Mouse (Mus musculus): ENCODE measurements around the gene Ndufb6. TPM values are rescaled to one million over a fixed set of nuclear protein-coding genes. Genes with fewer than 3 reads are reported as not detected.

Ndufb6 gene
- polyA plus RNA-seq, 1 experiment: 35.5 TPM

DNA sequence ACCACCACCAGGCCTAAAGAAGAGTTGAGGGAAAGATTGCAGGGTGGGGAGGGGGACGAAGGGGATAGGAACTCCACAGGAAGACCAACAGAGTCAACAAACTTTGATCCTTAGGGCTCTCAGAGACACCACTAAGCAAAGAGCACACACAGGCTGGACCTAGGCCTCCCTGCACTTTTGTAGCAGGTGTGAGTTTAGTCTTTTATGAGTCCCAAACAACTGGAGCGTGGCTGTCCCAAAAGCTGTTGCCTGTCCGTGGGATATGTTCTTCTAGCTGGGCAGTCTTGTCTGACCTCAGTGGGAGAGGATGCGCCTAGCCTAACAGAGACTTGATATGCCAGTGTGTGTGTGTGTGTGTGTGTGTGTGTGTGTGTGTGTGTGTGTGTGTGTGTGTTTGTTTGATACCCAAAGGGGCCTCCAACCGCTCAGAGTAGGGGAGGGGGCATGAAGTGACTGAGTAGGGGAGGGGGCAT lies 38.9 kb downstream of the Ndufb6 start:
- H3K27me3 ChIP-seq (ENCODE audit: control insufficient read depth): peaks cover 5% of the 10 kb centered on the region
- H3K4me3 ChIP-seq (replicated peaks): peak overlapping the region; percentile 63
- TF ChIP-seq TAL1 (IDR thresholded peaks at IDR 0.05; ENCODE audit: low read length): no peak
- no peak for TF ChIP-seq GATA1 (IDR thresholded peaks at IDR 0.05; ENCODE audit: low read length)
- peaks cover 12% of the 10 kb centered on the region for H3K4me1 ChIP-seq (ENCODE audit: control insufficient read depth)
- no peaks in the 10 kb centered on the region for H3K36me3 ChIP-seq (ENCODE audit: control insufficient read depth)
- no peaks in the 10 kb centered on the region for H3K9me3 ChIP-seq (ENCODE audit: control insufficient read depth, low read length)

DNA sequence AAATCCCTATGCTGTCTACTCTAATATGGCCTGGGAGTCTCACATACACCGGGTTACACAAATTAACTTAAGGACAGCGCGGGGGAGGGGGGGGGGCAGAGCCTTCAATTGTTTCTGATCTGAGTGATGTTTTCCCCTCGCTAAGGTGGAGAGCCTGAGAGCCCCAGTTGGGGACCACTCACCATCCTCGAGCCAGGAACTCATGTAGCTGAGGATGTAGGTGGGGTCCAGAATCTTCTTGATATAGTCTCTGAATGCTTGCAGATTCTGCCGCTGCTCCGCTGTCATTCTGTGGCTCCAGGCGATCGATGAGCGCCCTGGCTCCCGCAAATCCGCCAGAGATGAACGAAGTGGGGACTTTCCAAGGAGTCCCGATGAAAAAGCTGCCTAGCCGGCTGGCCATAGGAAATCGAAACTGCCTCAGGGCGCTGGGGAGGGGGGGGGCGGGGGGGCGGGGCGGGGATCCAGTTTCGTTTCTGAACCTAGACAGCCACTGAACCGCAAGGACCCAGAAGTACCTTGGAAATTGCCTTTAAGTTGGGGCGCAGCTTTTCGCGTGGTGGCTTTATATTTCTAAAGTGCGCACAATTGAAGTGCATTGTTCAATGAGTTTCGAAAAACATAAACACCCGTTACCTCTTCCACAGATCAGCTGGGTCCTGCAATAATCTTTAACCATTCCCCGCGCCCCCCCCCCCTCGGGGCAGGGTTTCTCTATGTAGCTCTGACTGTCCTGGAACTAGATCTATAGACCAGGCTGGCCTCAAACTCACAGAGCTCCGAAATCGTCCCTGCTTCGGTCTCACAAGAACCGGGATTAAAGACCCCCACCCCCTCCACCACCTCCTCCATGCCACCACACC lies 39.6 kb downstream of the Ndufb6 start, which contains the start of gene Ddx58:
Ddx58 (minus strand) TSS at position 420 of the 863 bp plus-strand sequence.
- peaks cover 5% of the 10 kb centered on the region for H3K27me3 ChIP-seq (ENCODE audit: control insufficient read depth)
- H3K4me1 ChIP-seq (ENCODE audit: control insufficient read depth): peaks cover 12% of the 10 kb centered on the region
- H3K4me3 ChIP-seq (replicated peaks): peak within 1 kb of the TSS; percentile 63
- no peaks in the 10 kb centered on the region for H3K36me3 ChIP-seq (ENCODE audit: control insufficient read depth)
- no peak for TF ChIP-seq TAL1 (IDR thresholded peaks at IDR 0.05; ENCODE audit: low read length)
- no peak for TF ChIP-seq GATA1 (IDR thresholded peaks at IDR 0.05; ENCODE audit: low read length)
- H3K9me3 ChIP-seq (ENCODE audit: control insufficient read depth, low read length): no peaks in the 10 kb centered on the region

- H3K36me3 ChIP-seq (ENCODE audit: control insufficient read depth): no peaks in the 10 kb centered on the region
- H3K27me3 ChIP-seq (ENCODE audit: control insufficient read depth): peaks cover 5% of the 10 kb centered on the region
- peak overlapping the region; percentile 63 for H3K4me3 ChIP-seq (replicated peaks)
- TF ChIP-seq TAL1 (IDR thresholded peaks at IDR 0.05; ENCODE audit: low read length): no peak
- TF ChIP-seq GATA1 (IDR thresholded peaks at IDR 0.05; ENCODE audit: low read length): no peak
- H3K4me1 ChIP-seq (ENCODE audit: control insufficient read depth): peaks cover 12% of the 10 kb centered on the region
- no peaks in the 10 kb centered on the region for H3K9me3 ChIP-seq (ENCODE audit: control insufficient read depth, low read length)
Observed at GRCm38 (mm10) chr4:40238483-40239408, 40.5 kb downstream of the Ndufb6 start.

DNA sequence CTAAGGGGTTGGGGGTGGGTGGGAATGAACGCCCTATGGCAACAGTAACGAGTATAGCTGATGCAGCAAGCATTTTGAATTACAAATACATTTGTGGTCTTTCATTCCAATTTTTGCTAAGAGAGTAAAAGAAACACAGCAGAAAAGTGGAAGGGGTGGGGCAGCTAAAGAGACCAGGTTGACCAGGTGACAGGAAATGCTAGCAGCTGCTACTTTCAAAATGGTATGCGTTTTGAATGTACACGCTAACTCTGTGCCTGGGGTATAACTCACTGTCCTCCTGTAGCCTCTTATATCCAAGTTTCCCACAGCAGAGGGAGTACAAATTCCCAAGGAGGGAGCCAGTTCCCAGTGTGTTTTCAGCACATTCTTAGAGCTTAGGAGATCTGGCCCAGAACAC lies 42.4 kb downstream of the Ndufb6 start:
- no peaks in the 10 kb centered on the region for H3K36me3 ChIP-seq (ENCODE audit: control insufficient read depth)
- H3K27me3 ChIP-seq (ENCODE audit: control insufficient read depth): peaks cover 5% of the 10 kb centered on the region
- no peaks in the 10 kb centered on the region for H3K9me3 ChIP-seq (ENCODE audit: control insufficient read depth, low read length)
- H3K4me1 ChIP-seq (ENCODE audit: control insufficient read depth): peaks cover 12% of the 10 kb centered on the region
- TF ChIP-seq GATA1 (IDR thresholded peaks at IDR 0.05; ENCODE audit: low read length) (no peak), TAL1 (IDR thresholded peaks at IDR 0.05; ENCODE audit: low read length) (no peak)
- no peak overlapping the region for H3K4me3 ChIP-seq (replicated peaks)

GRCm38 (mm10) chr4:40234256-40234655 lies 45.0 kb downstream of the Ndufb6 start:
- Histone ChIP-seq H3K36me3 (ENCODE audit: control insufficient read depth) (no peaks in the 10 kb centered on the region), H3K27me3 (ENCODE audit: control insufficient read depth) (peaks cover 5% of the 10 kb centered on the region), H3K4me3 (replicated peaks) (no peak overlapping the region), H3K4me1 (ENCODE audit: control insufficient read depth) (peaks cover 6% of the 10 kb centered on the region), H3K9me3 (ENCODE audit: control insufficient read depth, low read length) (no peaks in the 10 kb centered on the region)
- TF ChIP-seq TAL1 (IDR thresholded peaks at IDR 0.05; ENCODE audit: low read length) (no peak), GATA1 (IDR thresholded peaks at IDR 0.05; ENCODE audit: low read length) (no peak)

DNA sequence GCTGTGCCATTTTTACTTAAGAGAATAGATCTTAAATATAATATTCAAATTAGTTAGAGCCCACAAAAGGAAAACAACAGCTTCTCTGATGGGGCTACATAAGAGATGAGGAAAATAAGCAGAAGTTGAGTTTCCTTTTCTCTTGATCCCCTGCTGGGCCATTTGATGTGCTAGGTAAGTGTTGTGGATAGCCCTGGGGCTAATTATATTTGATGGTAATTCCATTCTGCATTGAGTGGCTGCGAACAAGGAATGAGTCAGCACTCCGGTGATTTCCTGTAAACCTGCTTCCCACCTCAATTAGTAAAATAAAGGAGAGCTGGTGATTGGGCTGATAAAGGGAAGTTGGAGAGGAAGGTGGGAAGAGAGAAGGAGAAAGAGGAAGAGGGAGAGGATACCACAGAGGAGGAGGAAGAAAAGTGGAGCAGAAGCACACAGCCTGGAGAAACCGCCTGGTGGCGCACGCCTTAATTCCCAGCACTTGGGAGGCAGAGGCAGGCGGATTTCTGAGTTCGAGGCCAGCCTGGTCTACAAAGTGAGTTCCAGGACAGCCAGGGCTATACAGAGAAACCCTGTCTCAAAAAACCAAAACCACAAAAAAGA lies 46.1 kb downstream of the Ndufb6 start:
- Histone ChIP-seq H3K27me3 (ENCODE audit: control insufficient read depth) (no peaks in the 10 kb centered on the region), H3K4me1 (ENCODE audit: control insufficient read depth) (no peaks in the 10 kb centered on the region), H3K9me3 (ENCODE audit: control insufficient read depth, low read length) (no peaks in the 10 kb centered on the region), H3K4me3 (replicated peaks) (no peak overlapping the region), H3K36me3 (ENCODE audit: control insufficient read depth) (no peaks in the 10 kb centered on the region)
- TF ChIP-seq TAL1 (IDR thresholded peaks at IDR 0.05; ENCODE audit: low read length): no peak
- no peak for TF ChIP-seq GATA1 (IDR thresholded peaks at IDR 0.05; ENCODE audit: low read length)

DNA sequence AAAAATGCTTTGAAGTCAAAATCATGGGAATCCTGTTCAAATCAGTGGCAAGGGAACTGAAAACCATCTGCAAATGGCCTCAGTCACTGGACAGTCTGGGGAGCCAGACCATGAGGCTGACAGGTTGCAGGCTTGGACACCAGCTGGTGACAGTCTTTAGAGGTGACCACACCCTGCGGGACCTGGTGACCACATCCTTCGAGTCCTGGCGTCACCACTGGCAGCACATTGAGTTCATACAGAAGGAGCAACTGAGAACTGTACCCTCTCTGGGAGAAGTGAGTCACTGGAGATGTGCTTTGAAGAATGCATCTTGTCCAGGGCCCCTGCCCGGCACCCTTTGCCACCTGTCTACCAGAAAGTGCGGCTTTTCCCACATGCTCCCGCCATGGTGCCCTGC lies 49.5 kb downstream of the Ndufb6 start:
- Histone ChIP-seq H3K4me3 (replicated peaks) (no peak overlapping the region), H3K9me3 (ENCODE audit: control insufficient read depth, low read length) (no peaks in the 10 kb centered on the region), H3K27me3 (ENCODE audit: control insufficient read depth) (no peaks in the 10 kb centered on the region), H3K36me3 (ENCODE audit: control insufficient read depth) (no peaks in the 10 kb centered on the region), H3K4me1 (ENCODE audit: control insufficient read depth) (no peaks in the 10 kb centered on the region)
- TF ChIP-seq TAL1 (IDR thresholded peaks at IDR 0.05; ENCODE audit: low read length) (no peak), GATA1 (IDR thresholded peaks at IDR 0.05; ENCODE audit: low read length) (no peak)

GRCm38 (mm10) chr4:40227886-40228285 lies 51.3 kb downstream of the Ndufb6 start:
- no peaks in the 10 kb centered on the region for H3K36me3 ChIP-seq (ENCODE audit: control insufficient read depth)
- H3K9me3 ChIP-seq (ENCODE audit: control insufficient read depth, low read length): no peaks in the 10 kb centered on the region
- H3K4me3 ChIP-seq (replicated peaks): no peak overlapping the region
- H3K27me3 ChIP-seq (ENCODE audit: control insufficient read depth): no peaks in the 10 kb centered on the region
- no peak for TF ChIP-seq TAL1 (IDR thresholded peaks at IDR 0.05; ENCODE audit: low read length)
- TF ChIP-seq GATA1 (IDR thresholded peaks at IDR 0.05; ENCODE audit: low read length): no peak
- H3K4me1 ChIP-seq (ENCODE audit: control insufficient read depth): no peaks in the 10 kb centered on the region

Data from erythroblast, embryonic 14.5 days (primary cell).